Mouse (Mus musculus): ENCODE data around the gene Olfr1314. TPM values are rescaled to one million over a fixed set of nuclear protein-coding genes. Genes with fewer than 3 reads are reported as not detected.

Gene Olfr1314
- not detected in 4 replicates for total RNA-seq (2023; ENCODE audit: inconsistent age)

GRCm38 (mm10) chr2:112096681-112097080, at the start of gene Olfr1314:
TSS of gene Olfr1314 (minus strand) at chr2:112096781.

GRCm38 (mm10) chr2:112140029-112140428, 43.4 kb upstream of the Olfr1314 start, which contains the start of gene Olfr1317:
TSS of gene Olfr1317 (plus strand) at chr2:112140329.

DNA sequence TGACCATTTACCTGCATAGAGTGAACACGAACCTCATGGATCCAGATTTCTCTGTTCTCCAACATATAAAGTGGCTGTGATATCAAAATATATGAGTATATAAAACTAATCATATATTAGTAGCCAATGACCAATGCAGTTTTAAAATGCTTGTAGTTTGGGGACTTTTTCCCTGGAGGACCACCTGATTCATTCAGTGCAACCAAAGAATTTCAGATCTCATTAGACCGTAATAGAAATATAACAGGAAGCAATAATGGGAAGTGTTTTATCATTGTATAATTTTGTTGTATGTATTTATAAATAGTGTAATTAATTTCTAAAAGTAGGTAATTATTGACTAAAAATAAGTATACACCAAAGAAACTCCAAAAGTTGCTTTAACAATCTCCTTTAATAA, 38.3 kb upstream of the Olfr1314 start, which contains the start of gene Olfr1316:
TSS of gene Olfr1316 (minus strand) at position 101 of the 400 bp plus-strand sequence.

GRCm38 (mm10) chr2:112115340-112115739, 18.8 kb upstream of the Olfr1314 start, which contains the start of gene Olfr1315-ps1:
TSS of gene Olfr1315-ps1 (minus strand) at chr2:112115440.

GRCm38 (mm10) chr2:112077743-112078142, 18.8 kb downstream of the Olfr1314 start, which contains the start of gene Olfr1313:
TSS of gene Olfr1313 (minus strand) at chr2:112077843.

DNA sequence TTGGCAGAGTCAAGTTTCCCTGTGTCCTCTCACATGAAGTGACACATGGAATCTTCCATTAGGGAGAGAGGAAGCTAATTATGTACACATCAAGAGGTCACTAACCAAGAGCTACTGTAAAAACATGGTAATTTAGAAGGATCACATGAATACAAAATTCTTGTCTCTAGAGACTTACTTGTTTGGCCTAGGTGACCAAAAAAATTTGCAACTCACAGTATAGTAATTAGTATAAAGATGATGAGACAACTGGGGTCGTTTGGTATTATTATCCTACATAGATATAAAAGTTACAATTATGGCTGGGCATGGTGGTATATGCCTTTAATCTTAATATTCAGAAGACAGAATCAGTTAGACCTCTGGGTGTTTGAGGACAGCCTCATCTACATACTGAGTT, 46.4 kb downstream of the Olfr1314 start, which contains the start of gene Olfr1312:
TSS of gene Olfr1312 (minus strand) at position 101 of the 400 bp plus-strand sequence.

Other genes starting within 250 kb of the Olfr1314 start
- gene Olfr1305, start 219.6 kb downstream of the Olfr1314 start, total RNA-seq (2023; ENCODE audit: inconsistent age), result not detected in 4 replicates
- gene Olfr1306, start 180.5 kb downstream of the Olfr1314 start, total RNA-seq (2023; ENCODE audit: inconsistent age), result not detected in 4 replicates
- gene Olfr1307, start 147.3 kb downstream of the Olfr1314 start, total RNA-seq (2023; ENCODE audit: inconsistent age), result 0.03 TPM in 3 of 4 replicates, not detected in the other
- not detected in 4 replicates for gene Olfr1308, start 131.8 kb downstream of the Olfr1314 start, total RNA-seq (2023; ENCODE audit: inconsistent age)
- gene Olfr1309, start 106.5 kb downstream of the Olfr1314 start, total RNA-seq (2023; ENCODE audit: inconsistent age), result not detected in 4 replicates
- gene Olfr1310, start 84.1 kb downstream of the Olfr1314 start, total RNA-seq (2023; ENCODE audit: inconsistent age), result not detected in 4 replicates
- gene Olfr1311, start 72.4 kb downstream of the Olfr1314 start, total RNA-seq (2023; ENCODE audit: inconsistent age), result not detected in 4 replicates
- gene Olfr1312, start 46.5 kb downstream of the Olfr1314 start, total RNA-seq (2023; ENCODE audit: inconsistent age), result not detected in 4 replicates
- not detected in 4 replicates for gene Olfr1313, start 18.9 kb downstream of the Olfr1314 start, total RNA-seq (2023; ENCODE audit: inconsistent age)
- not detected in 4 replicates for gene Olfr1315-ps1, start 18.7 kb upstream of the Olfr1314 start, total RNA-seq (2023; ENCODE audit: inconsistent age)
- gene Olfr1316, start 38.2 kb upstream of the Olfr1314 start, total RNA-seq (2023; ENCODE audit: inconsistent age), result not detected in 4 replicates
- gene Olfr1317, start 43.5 kb upstream of the Olfr1314 start, total RNA-seq (2023; ENCODE audit: inconsistent age), result not detected in 4 replicates
- gene Olfr1318, start 57.4 kb upstream of the Olfr1314 start, total RNA-seq (2023; ENCODE audit: inconsistent age), result not detected in 4 replicates
- 7.0 to 10.3 TPM (median 9.0 TPM) in 4 replicates for gene Lpcat4, start 142.7 kb upstream of the Olfr1314 start, total RNA-seq (2023; ENCODE audit: inconsistent age)
- gene Nutm1, start 162.5 kb upstream of the Olfr1314 start, total RNA-seq (2023; ENCODE audit: inconsistent age), result not detected in 4 replicates
- gene Nop10, start 165.1 kb upstream of the Olfr1314 start, total RNA-seq (2023; ENCODE audit: inconsistent age), result 61.1 to 71.6 TPM (median 67.0 TPM) in 4 replicates
- gene Slc12a6, start 169.0 kb upstream of the Olfr1314 start, total RNA-seq (2023; ENCODE audit: inconsistent age), result 308 to 321 TPM (median 314 TPM) in 4 replicates
- 0.27 to 0.70 TPM (median 0.30 TPM) in 3 of 4 replicates, not detected in the other for gene Gm21985, start 169.5 kb upstream of the Olfr1314 start, total RNA-seq (2023; ENCODE audit: inconsistent age)